Mouse (Mus musculus) E14TG2a.4 (cell line): ENCODE measurements around the gene Gramd1a.

ENCODE experiments used
- CTCF ChIP-seq: conservative IDR thresholded peaks from 2 replicates; pipeline ENCODE4 v1.5.1; 2014; ENCODE audit warnings: low read length
- POU5F1 ChIP-seq: IDR thresholded peaks from 2 replicates; pipeline ENCODE4 v1.6.1; 2014; ENCODE audit warnings: low read length, borderline replicate concordance

GRCm38 (mm10) chr7:31084140-31084539 lies 71.6 kb downstream of the Gramd1a start:
- TF ChIP-seq CTCF (no peak), POU5F1 (no peak)
